Mouse (Mus musculus): ENCODE results near the gene Acot11. TPM values are rescaled to one million over a fixed set of nuclear protein-coding genes. Genes with fewer than 3 reads are reported as not detected.
"Not testable (repeated sequence)": the region's sequence is repeated elsewhere in the genome, so short reads cannot be mapped to it uniquely, and the experiment has no call there.

The Acot11 gene
- polyA plus RNA-seq, 1 experiment, result 6.4 TPM

DNA sequence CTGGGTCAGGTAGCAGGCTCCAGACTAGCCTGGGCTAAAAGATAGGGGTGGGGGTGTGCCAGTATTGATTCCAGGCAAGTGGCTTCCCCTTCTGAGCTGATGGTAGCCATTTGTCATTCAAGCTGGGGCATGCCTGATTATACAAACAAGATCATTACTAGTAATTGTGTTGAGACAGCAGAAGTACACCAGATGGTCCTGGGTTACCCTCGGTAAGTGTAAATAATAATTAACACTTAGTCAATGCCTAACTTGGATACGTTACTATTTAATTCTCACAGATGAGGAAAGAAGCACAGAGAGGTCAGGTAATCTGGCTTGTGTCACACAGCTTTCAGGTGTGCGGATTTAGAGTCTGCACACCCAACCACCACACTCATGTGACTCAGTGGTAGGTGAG, 66.9 kb downstream of the Acot11 start:
- Histone ChIP-seq H3K27ac (ENCODE audit: control insufficient read depth, insufficient read depth, low read length) (no peak overlapping the region), H3K36me3 (ENCODE audit: control insufficient read depth, insufficient read depth, low read length) (no peaks in the 10 kb centered on the region), H3K27me3 (ENCODE audit: control insufficient read depth, insufficient read depth, low read length) (no peaks in the 10 kb centered on the region), H3K4me3 (ENCODE audit: control insufficient read depth, insufficient read depth, low read length) (no peak overlapping the region), H3K4me1 (replicated peaks; ENCODE audit: control insufficient read depth, insufficient read depth, low read length) (no peaks in the 10 kb centered on the region)
- no peak for TF ChIP-seq CTCF (IDR thresholded peaks at IDR 0.05; ENCODE audit: borderline replicate concordance, control insufficient read depth, extremely low read depth, insufficient read depth, low read length, poor library complexity)
- no peak for DNase-seq
- 88% methylated on average over 3 of the region's 3 CpGs for WGBS

DNA sequence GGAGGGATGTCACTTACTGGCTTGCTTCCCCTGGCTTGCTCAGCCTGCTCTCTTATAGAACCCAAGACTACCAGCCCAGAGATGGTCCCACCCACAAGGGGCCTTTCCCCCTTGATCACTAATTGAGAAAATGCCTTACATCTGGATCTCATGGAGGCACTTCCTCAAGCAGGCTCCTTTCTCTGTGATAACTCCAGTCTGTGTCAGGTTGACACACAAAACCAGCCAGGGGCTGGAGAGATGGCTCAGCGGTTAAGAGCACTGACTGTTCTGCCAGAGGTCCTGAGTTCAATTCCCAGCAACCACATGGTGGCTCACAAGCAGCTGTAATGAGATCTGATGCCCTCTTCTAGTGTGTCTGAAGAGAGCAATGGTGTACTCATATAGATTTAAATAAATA, 67.9 kb downstream of the Acot11 start:
- DNase-seq; H3K4me3 ChIP-seq (ENCODE audit: control insufficient read depth, insufficient read depth, low read length); H3K4me1 ChIP-seq (replicated peaks; ENCODE audit: control insufficient read depth, insufficient read depth, low read length); H3K27me3 ChIP-seq (ENCODE audit: control insufficient read depth, insufficient read depth, low read length); H3K27ac ChIP-seq (ENCODE audit: control insufficient read depth, insufficient read depth, low read length); H3K36me3 ChIP-seq (ENCODE audit: control insufficient read depth, insufficient read depth, low read length): not testable (repeated sequence)
- WGBS, result 94% methylated on average over 1 of the region's 1 CpGs

GRCm38 (mm10) chr4:106733636-106734035, 71.2 kb downstream of the Acot11 start, which contains the start of gene Fam151a:
Gene Fam151a, plus strand, starts transcription at chr4:106733889.
- no peak for DNase-seq
- 91% methylated on average over 4 of the region's 4 CpGs for WGBS
- TF ChIP-seq POLR2A (IDR thresholded peaks at IDR 0.05; ENCODE audit: control insufficient read depth, extremely low read depth, insufficient read depth, low read length, poor library complexity), result no peak
- no peak for TF ChIP-seq CTCF (IDR thresholded peaks at IDR 0.05; ENCODE audit: borderline replicate concordance, control insufficient read depth, extremely low read depth, insufficient read depth, low read length, poor library complexity)
- no peak within 1 kb of the TSS for H3K4me3 ChIP-seq (ENCODE audit: control insufficient read depth, insufficient read depth, low read length)
- no peaks in the 10 kb centered on the region for H3K27me3 ChIP-seq (ENCODE audit: control insufficient read depth, insufficient read depth, low read length)
- no peaks in the 10 kb centered on the region for H3K36me3 ChIP-seq (ENCODE audit: control insufficient read depth, insufficient read depth, low read length)
- H3K27ac ChIP-seq (ENCODE audit: control insufficient read depth, insufficient read depth, low read length), result no peak within 1 kb of the TSS
- no peaks in the 10 kb centered on the region for H3K4me1 ChIP-seq (replicated peaks; ENCODE audit: control insufficient read depth, insufficient read depth, low read length)

DNA sequence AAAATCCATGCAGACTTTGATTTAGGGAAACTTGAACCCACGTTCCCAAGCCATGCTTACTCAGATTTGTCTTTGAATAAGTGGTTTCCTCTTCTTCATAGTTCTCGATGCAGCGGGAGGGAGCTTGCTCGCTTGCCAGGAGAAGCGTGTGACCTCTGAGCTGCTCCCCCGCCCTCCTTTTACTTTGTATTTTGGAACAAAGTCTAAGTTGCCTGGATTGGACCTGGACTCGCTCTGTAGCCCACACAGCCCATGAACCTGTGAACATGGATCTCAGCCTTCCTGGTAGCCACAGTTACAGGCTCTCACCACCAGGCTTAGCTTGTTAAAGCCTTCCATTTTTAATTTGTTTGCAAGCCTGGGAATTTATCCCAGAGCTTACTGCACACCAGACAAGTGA, 74.0 kb downstream of the Acot11 start, which contains the start of gene Mroh7:
Gene Mroh7, minus strand, starts transcription at position 112 of the 400 bp plus-strand sequence.
- WGBS, result 74% methylated on average over 7 of the region's 7 CpGs
- Histone ChIP-seq H3K4me3 (ENCODE audit: control insufficient read depth, insufficient read depth, low read length) (no peak within 1 kb of the TSS), H3K27me3 (ENCODE audit: control insufficient read depth, insufficient read depth, low read length) (no peaks in the 10 kb centered on the region), H3K4me1 (replicated peaks; ENCODE audit: control insufficient read depth, insufficient read depth, low read length) (no peaks in the 10 kb centered on the region), H3K27ac (ENCODE audit: control insufficient read depth, insufficient read depth, low read length) (no peak within 1 kb of the TSS), H3K36me3 (ENCODE audit: control insufficient read depth, insufficient read depth, low read length) (no peaks in the 10 kb centered on the region)
- TF ChIP-seq POLR2A (IDR thresholded peaks at IDR 0.05; ENCODE audit: control insufficient read depth, extremely low read depth, insufficient read depth, low read length, poor library complexity) (no peak), CTCF (IDR thresholded peaks at IDR 0.05; ENCODE audit: borderline replicate concordance, control insufficient read depth, extremely low read depth, insufficient read depth, low read length, poor library complexity) (no peak)
- no peak for DNase-seq

DNA sequence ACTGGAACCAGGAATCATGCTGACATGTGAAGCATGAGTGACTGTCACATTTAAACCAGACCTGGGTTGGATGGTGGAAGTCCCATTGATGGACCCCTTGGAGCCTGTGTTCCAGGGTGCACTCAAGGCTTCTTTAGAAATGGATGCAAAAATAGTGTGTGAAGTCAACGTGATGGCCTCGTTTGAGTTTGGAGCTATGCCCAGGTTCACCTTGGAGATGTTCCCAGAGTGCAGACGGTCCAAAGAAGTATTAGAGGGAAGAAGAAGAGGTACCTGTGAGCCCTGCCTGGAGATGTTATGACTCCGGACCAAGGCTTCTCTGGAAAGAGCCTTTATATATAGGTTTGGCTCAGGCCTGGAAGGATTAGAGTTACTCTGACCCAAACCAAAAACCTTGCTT, 84.2 kb downstream of the Acot11 start:
- Histone ChIP-seq H3K27ac (ENCODE audit: control insufficient read depth, insufficient read depth, low read length) (no peak overlapping the region), H3K4me1 (replicated peaks; ENCODE audit: control insufficient read depth, insufficient read depth, low read length) (no peaks in the 10 kb centered on the region), H3K36me3 (ENCODE audit: control insufficient read depth, insufficient read depth, low read length) (no peaks in the 10 kb centered on the region), H3K4me3 (ENCODE audit: control insufficient read depth, insufficient read depth, low read length) (no peak overlapping the region), H3K27me3 (ENCODE audit: control insufficient read depth, insufficient read depth, low read length) (no peaks in the 10 kb centered on the region)
- WGBS, result 88% methylated on average over 4 of the region's 4 CpGs
- DNase-seq, result no peak
- no peak for TF ChIP-seq POLR2A (IDR thresholded peaks at IDR 0.05; ENCODE audit: control insufficient read depth, extremely low read depth, insufficient read depth, low read length, poor library complexity)

DNA sequence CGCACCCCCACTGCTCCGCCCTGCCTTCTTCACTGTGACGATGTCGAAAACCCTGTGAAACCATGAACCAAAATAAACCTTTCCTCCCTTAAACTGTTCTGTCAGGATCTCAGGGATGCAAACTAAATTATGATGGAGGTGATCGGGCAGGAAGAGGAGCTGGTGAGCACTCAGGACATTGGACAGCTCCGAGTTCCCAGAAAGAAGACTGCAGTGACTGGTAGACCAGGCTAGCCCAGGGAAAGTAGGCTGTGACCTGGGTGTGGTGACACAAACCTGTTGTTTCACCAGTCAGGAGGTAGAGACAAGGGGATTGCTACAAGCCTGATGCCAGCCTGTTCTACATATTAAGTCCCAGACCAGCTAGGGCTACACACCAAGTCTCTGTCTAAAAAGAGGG, 91.2 kb downstream of the Acot11 start:
- H3K27me3 ChIP-seq (ENCODE audit: control insufficient read depth, insufficient read depth, low read length), result no peaks in the 10 kb centered on the region
- no peak overlapping the region for H3K27ac ChIP-seq (ENCODE audit: control insufficient read depth, insufficient read depth, low read length)
- 88% methylated on average over 6 of the region's 6 CpGs for WGBS
- no peak for DNase-seq
- TF ChIP-seq CTCF (IDR thresholded peaks at IDR 0.05; ENCODE audit: borderline replicate concordance, control insufficient read depth, extremely low read depth, insufficient read depth, low read length, poor library complexity) (no peak), POLR2A (IDR thresholded peaks at IDR 0.05; ENCODE audit: control insufficient read depth, extremely low read depth, insufficient read depth, low read length, poor library complexity) (no peak)
- no peaks in the 10 kb centered on the region for H3K4me1 ChIP-seq (replicated peaks; ENCODE audit: control insufficient read depth, insufficient read depth, low read length)
- no peaks in the 10 kb centered on the region for H3K36me3 ChIP-seq (ENCODE audit: control insufficient read depth, insufficient read depth, low read length)
- H3K4me3 ChIP-seq (ENCODE audit: control insufficient read depth, insufficient read depth, low read length), result no peak overlapping the region

- Histone ChIP-seq H3K4me1 (replicated peaks; ENCODE audit: control insufficient read depth, insufficient read depth, low read length) (no peaks in the 10 kb centered on the region), H3K27me3 (ENCODE audit: control insufficient read depth, insufficient read depth, low read length) (no peaks in the 10 kb centered on the region), H3K27ac (ENCODE audit: control insufficient read depth, insufficient read depth, low read length) (no peak overlapping the region), H3K4me3 (ENCODE audit: control insufficient read depth, insufficient read depth, low read length) (no peak overlapping the region), H3K36me3 (ENCODE audit: control insufficient read depth, insufficient read depth, low read length) (no peaks in the 10 kb centered on the region)
- WGBS, result under 1% methylated on average over 8 of the region's 8 CpGs
- TF ChIP-seq POLR2A (IDR thresholded peaks at IDR 0.05; ENCODE audit: control insufficient read depth, extremely low read depth, insufficient read depth, low read length, poor library complexity), result no peak
- TF ChIP-seq CTCF (IDR thresholded peaks at IDR 0.05; ENCODE audit: borderline replicate concordance, control insufficient read depth, extremely low read depth, insufficient read depth, low read length, poor library complexity), result peak; percentile 84; the same call in 1 of the 2 replicates
- DNase-seq, result peak; percentile 74
Observed at GRCm38 (mm10) chr4:106708408-106708807, 96.4 kb downstream of the Acot11 start.
